Mouse (Mus musculus) embryonic facial prominence, embryonic 13.5 days (tissue): ENCODE data around the gene Gm20518. TPM values are rescaled to one million over a fixed set of nuclear protein-coding genes. Genes with fewer than 3 reads are reported as not detected.

ENCODE experiments used
- ATAC-seq: fragments of 200-750 bp; cut with Nextera tagmentation; 2 replicates; pipeline ENCODE4 v1.8.0; 2017; ENCODE audit warnings: low read depth; ENCODE audit not compliant: insufficient number of reproducible peaks, insufficient read depth, low FRiP score, low TSS enrichment
- H3K27ac ChIP-seq: fragments of 300-500 bp; sonication (generic); 2 replicates; pipeline ENCODE4 v1.5.1; 2015; ENCODE audit warnings: moderate library complexity, mild to moderate bottlenecking, inconsistent platforms
- H3K27me3 ChIP-seq: fragments of 300-500 bp; sonication (generic); 2 replicates; pipeline ENCODE4 v1.6.1; 2015; ENCODE audit warnings: mild to moderate bottlenecking, inconsistent platforms
- H3K36me3 ChIP-seq: fragments of 300-500 bp; sonication (generic); 2 replicates; pipeline ENCODE4 v1.6.1; 2015; ENCODE audit warnings: mild to moderate bottlenecking, inconsistent platforms
- H3K4me1 ChIP-seq: fragments of 300-500 bp; sonication (generic); 2 replicates; pipeline ENCODE4 v1.6.1; 2015; ENCODE audit warnings: inconsistent platforms
- H3K4me2 ChIP-seq: fragments of 300-500 bp; sonication (generic); 2 replicates; pipeline ENCODE4 v1.6.1; 2015; ENCODE audit warnings: moderate library complexity, mild to moderate bottlenecking, inconsistent platforms
- H3K4me3 ChIP-seq: fragments of 300-500 bp; sonication (generic); 2 replicates; pipeline ENCODE4 v1.5.1; 2015; ENCODE audit warnings: mild to moderate bottlenecking, inconsistent platforms
- H3K9ac ChIP-seq: fragments of 300-500 bp; sonication (generic); 2 replicates; pipeline ENCODE4 v1.6.1; 2015; ENCODE audit warnings: mild to moderate bottlenecking, inconsistent platforms
- H3K9me3 ChIP-seq: fragments of 300-500 bp; sonication (generic); 2 replicates; pipeline ENCODE4 v1.6.1; 2016; ENCODE audit warnings: inconsistent platforms
- WGBS: fragments of 180-500 bp; shearing (Covaris S2); methylation state at CpG from one replicate; pipeline ENCODE4 v1.1.7; 2015; ENCODE audit warnings: mixed read lengths; 5-methylcytosine and 5-hydroxymethylcytosine counted together
- polyA plus RNA-seq: library from polyadenylated mRNA; unstranded; fragments of >200 nt; fragmentation: Nextera tagmentation; extraction: Ambion mirVana; gene quantifications from 2 replicates; pipeline ENCODE4 v1.2.1, GENCODE M21; 2015

The Gm20518 gene
- polyA plus RNA-seq, 1 experiment from 2014 or later = 0.14 TPM

DNA sequence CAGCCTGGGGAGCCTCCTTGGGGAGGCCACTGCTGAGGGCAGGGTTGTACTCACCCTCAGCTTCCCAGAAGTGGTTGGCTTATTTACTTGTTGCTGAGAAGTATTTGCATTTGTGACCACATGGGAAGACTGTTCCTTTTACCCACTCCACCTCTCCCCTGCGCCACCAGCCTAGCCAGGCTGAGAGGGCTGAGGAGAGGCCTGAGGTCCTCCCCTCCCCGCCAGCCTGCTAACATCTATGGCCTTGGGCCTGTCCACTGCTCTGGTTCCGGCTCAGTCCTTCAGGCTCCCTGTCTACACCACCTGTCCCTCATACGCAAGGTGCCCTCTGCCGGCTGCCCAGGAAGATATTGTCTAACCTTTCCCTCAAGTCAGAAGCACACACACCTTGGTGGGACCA lies 95.8 kb downstream of the Gm20518 start:
- 62% methylated on average over 5 of the region's 5 CpGs for WGBS
- Histone ChIP-seq H3K27me3 (peaks cover 17% of the 10 kb centered on the region), H3K9ac (no peak overlapping the region), H3K4me3 (no peak overlapping the region), H3K9me3 (no peaks in the 10 kb centered on the region), H3K4me1 (peaks cover 39% of the 10 kb centered on the region), H3K4me2 (0 out of 2 replicates have a peak overlapping the region, but pooled peaks have one; percentile 0), H3K36me3 (peaks cover 35% of the 10 kb centered on the region), H3K27ac (peak overlapping the region; percentile 99; the same call in 1 of the 2 replicates)
- ATAC-seq = no peak

DNA sequence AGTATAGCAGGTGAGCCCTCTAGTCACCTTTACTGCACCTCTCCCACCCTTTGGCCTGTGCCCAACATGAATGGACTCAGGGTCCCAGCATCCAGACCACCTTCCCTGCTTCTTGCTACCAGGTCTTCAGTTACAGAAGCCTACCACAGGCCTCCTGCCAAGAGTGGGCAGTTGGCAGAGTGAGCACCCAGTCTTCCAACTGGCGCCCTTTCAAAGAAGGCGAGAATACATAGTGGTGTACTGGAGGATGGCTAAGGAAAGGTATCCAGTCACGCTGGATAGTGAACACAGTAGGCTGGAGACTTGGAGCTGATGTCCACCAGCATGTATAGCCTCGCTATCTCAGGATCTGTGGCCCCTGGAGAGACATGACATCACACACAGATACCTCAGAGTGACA lies 97.4 kb downstream of the Gm20518 start:
- Histone ChIP-seq H3K4me2 (no peak overlapping the region), H3K4me1 (peaks cover 25% of the 10 kb centered on the region), H3K9ac (no peak overlapping the region), H3K27ac (no peak overlapping the region), H3K4me3 (no peak overlapping the region), H3K36me3 (peaks cover 50% of the 10 kb centered on the region), H3K9me3 (no peaks in the 10 kb centered on the region), H3K27me3 (peaks cover 10% of the 10 kb centered on the region)
- ATAC-seq = no peak
- 87% methylated on average over 4 of the region's 4 CpGs for WGBS

DNA sequence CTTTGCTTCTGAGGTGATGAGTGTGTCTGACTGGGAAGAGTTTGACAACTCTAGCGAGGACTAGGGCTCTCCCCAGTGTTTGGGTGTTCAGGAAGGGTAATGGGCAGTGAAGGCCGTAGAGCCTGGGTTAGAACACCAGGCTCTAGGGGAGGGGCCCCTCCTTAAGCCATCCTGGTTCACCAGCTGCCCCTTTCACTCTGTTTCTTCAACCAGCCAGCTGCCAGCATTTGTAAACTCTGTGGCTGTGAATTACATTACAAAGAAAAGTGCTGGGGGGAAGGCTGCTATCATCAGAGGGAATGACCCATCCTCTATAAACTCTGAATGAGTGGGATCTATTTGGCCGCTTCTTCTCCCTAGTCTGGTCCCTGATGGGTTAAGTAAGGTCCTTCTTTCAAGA lies 98.7 kb downstream of the Gm20518 start:
- peaks cover 19% of the 10 kb centered on the region for H3K4me1 ChIP-seq
- no peak overlapping the region for H3K4me3 ChIP-seq
- no peak overlapping the region for H3K9ac ChIP-seq
- H3K27me3 ChIP-seq = peaks cover 5% of the 10 kb centered on the region
- 75% methylated on average over 3 of the region's 3 CpGs for WGBS
- H3K9me3 ChIP-seq = no peaks in the 10 kb centered on the region
- H3K4me2 ChIP-seq = no peak overlapping the region
- H3K36me3 ChIP-seq = peaks cover 61% of the 10 kb centered on the region
- no peak overlapping the region for H3K27ac ChIP-seq
- no peak for ATAC-seq

DNA sequence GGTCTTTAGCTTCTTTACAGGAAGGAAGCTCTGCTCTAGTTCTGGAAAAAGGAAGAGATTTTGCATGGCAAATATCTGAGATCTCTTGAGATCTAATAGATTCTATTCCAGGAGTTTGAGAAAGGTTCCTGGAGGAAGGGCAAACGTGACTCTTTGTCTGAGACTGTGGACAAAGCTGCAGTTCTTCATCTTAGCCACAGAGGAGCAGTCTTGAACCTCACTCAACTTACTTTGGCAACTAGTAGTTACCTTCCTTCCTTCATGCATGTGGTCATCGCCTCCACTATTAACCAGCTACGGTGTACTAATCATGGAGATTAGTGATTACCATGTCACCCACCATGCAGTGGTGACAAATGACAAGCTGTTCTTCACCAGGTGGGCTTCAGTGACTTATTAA lies 106.1 kb downstream of the Gm20518 start:
- Histone ChIP-seq H3K36me3 (peaks cover 93% of the 10 kb centered on the region), H3K4me3 (no peak overlapping the region), H3K9me3 (no peaks in the 10 kb centered on the region), H3K9ac (no peak overlapping the region), H3K27me3 (no peaks in the 10 kb centered on the region), H3K4me1 (no peaks in the 10 kb centered on the region), H3K27ac (no peak overlapping the region), H3K4me2 (no peak overlapping the region)
- 50% methylated on average over 3 of the region's 3 CpGs for whole genome bisulfite sequencing
- no peak for ATAC-seq

Other genes with a start within 250 kb of the Gm20518 start
- gene Ccdc74a, start 245.2 kb downstream of the Gm20518 start, polyA plus RNA-seq = 8.7 and 10.4 TPM in 2 replicates
- gene Med15, start 158.8 kb downstream of the Gm20518 start, polyA plus RNA-seq = 53.3 and 56.4 TPM in 2 replicates
- 88.8 and 97.7 TPM in 2 replicates for gene Klhl22, start 132.1 kb downstream of the Gm20518 start, polyA plus RNA-seq
- 30.9 and 39.0 TPM in 2 replicates for gene Scarf2, start 94.4 kb downstream of the Gm20518 start, polyA plus RNA-seq
- gene B830017H08Rik, start 58.5 kb downstream of the Gm20518 start, polyA plus RNA-seq = 0.36 and 0.45 TPM in 2 replicates
- 2.2 and 3.0 TPM in 2 replicates for gene Car15, start 53.3 kb downstream of the Gm20518 start, polyA plus RNA-seq
- gene Tssk1, start 2.6 kb upstream of the Gm20518 start, polyA plus RNA-seq = 0.14 TPM in 1 of 2 replicates, not detected in the other
- gene Dgcr2, start 6.9 kb upstream of the Gm20518 start, polyA plus RNA-seq = 96.8 and 97.0 TPM in 2 replicates
- 0.20 TPM in 1 of 2 replicates, not detected in the other for gene Tssk2, start 7.0 kb upstream of the Gm20518 start, polyA plus RNA-seq
- gene Ess2, start 19.7 kb upstream of the Gm20518 start, polyA plus RNA-seq = 43.7 and 46.9 TPM in 2 replicates
- not detected in 2 replicates for gene Gsc2, start 23.4 kb upstream of the Gm20518 start, polyA plus RNA-seq
- 77.7 and 90.5 TPM in 2 replicates for gene Slc25a1, start 36.5 kb upstream of the Gm20518 start, polyA plus RNA-seq
- not detected in 2 replicates for gene Vpreb2, start 88.8 kb upstream of the Gm20518 start, polyA plus RNA-seq
- 118 and 123 TPM in 2 replicates for gene Dgcr6, start 161.2 kb upstream of the Gm20518 start, polyA plus RNA-seq
- 8.2 and 10.5 TPM in 2 replicates for gene Prodh, start 198.5 kb upstream of the Gm20518 start, polyA plus RNA-seq
- gene Rtn4r, start 236.0 kb upstream of the Gm20518 start, polyA plus RNA-seq = 5.6 and 6.3 TPM in 2 replicates